Mouse (Mus musculus): ENCODE measurements at regions not wholly inside any gene's neighbourhood (a gene's known extent, or its start where the extent isn't known, plus 50 kb on each side); places are given as distances from the start of the nearest gene placed in this dataset.

DNA sequence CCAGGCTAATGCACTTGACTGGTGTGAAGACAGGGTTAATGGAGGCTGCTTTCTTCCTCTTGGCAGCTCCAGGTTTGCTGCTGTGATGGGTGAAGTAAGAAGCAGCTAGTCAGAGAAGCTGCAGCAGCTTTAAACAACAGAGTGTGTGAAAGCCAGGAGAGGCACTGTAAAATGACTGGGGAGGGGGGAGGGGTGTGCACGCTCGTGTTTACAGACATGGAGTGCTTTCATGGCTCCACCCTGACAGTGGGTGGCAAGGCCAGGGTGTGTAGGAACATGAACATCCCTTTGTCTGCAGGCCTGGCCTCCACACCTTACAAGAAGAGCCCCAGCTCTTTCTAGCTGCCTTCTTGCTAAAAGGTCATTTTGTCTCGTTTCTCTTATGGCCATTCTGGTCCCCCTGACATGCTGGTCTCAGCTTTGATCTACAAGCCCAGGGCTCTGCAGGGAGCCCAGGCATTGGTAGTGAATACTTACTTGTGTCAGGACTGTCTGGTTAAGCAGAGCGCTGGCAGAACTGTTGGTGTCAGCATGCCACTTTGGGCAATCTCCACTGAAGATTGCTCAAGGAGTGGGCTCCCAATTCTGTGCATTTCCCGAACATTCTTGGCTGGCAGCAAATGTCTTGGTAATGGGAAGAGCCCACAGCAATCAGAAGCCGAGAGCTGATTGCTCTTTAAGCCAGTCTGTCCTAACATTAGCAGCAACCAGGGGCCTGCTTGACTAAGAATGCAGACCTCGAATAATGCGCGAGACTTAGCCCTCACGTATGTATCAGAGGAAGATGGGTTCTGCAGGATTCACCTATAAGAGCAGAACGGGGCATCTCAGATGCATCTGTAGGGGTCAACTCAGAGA is 260.5 kb upstream of the Cnr1 start:
- TF ChIP-seq KAT2A (conservative IDR thresholded peaks at IDR 0.05; ENCODE audit: low read depth, low read length) (no peak), CTCF (IDR thresholded peaks at IDR 0.05 in 2 of 3, conservative IDR thresholded peaks at IDR 0.05 in 1 of 3; ENCODE audit: control insufficient read depth in 1 of 3, insufficient read depth in 1 of 3, low read depth in 2 of 3, low read length in 3 of 3, poor library complexity in 1 of 3, severe bottlenecking in 1 of 3) (no peak)
